Mouse (Mus musculus): ENCODE data around the gene Zfp960. TPM values are rescaled to one million over a fixed set of nuclear protein-coding genes. Genes with fewer than 3 reads are reported as not detected.

Zfp960 gene
- 0.10 and 0.62 TPM in 2 replicates for polyA plus RNA-seq (2012; rRNA removed; ENCODE audit: low replicate concordance)

DNA sequence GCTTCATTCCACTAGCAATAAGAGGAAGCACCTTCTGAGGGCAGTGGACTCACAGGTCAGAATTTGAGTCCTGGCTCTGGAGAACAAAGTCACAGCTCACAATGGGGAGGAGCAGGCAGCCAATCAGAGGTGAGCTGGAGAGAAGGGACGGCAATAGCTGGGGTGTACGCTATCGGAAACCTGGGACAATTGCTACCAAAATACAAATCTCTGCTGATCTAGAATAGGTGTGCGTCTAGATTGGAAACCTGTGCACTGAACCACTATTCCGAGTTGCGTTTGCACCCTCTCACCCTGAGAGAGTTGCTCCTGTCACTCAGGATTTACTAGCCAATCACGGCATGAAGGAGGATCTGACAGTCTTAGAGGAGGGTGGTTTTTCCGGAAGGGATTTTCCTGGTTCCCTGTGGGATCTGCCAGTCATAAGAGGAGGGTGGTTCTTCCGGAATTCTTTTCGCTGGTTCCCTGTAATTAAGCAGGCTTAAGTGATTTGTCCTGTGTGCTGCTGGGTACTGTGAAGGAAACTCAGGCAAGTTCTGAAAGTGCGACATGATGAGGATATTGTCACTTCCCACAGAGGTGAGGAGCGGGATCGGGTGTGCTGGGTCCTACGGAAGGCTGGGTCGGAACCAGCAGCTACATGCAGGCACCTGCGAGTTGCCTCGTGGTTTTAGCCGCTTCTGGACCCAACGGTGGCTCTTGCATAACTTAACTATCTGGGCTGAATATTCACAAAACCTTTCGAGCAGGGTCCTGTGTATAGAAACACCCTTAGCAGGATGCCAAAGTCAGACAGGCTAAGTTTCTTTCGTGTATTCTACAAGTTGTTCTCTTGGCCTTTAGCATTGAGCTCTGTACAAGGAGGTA lies at the start of gene Zfp960:
TSS of gene Zfp960 (plus strand) at position 486 of the 867 bp plus-strand sequence.

DNA sequence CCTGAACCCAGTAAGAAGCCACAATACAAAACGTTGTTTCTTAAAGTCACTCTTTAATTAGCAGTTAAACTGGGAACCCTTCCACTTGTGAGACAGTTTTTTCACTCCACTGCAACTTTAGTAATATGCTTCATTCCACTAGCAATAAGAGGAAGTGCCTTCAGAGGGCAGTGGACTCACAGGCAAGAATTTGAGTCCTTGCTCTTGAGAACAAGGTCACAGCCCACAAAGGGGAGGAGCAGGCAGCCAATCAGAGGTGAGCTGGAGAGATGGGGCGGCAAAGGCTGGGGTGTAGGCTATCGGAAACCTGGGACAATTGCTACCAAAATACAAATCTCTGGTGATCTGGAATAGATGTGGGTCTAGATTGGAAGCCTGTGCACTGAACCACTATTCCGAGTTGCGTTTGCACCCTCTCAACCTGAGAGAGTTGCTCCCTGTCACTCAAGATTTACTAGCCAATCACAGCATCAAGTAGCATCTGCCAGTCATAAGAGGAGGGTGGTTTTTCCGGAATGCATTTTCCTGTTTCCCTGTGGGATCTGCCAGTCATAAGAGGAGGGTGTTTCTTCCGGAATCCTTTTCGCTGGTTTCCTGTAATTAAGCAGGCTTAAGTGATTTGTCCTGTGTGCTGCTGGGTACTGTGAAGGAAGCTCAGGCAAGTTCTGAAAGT lies 57.1 kb downstream of the Zfp960 start, which contains the start of gene Zfp97:
TSS of gene Zfp97 (plus strand) at position 586 of the 673 bp plus-strand sequence.

Other genes starting within 250 kb of the Zfp960 start
- gene Zfp97, start 57.3 kb downstream of the Zfp960 start, polyA plus RNA-seq (2012; rRNA removed; ENCODE audit: low replicate concordance): 0.25 and 0.70 TPM in 2 replicates

Data from mammary gland, adult 2 months (tissue).